Comparison of ENCODE assay signal across 27 mouse cellular contexts in genomic region chr11:68019156-68019555, GRCm38 (mm10). TPM values are rescaled to one million over a fixed set of nuclear protein-coding genes. Genes with fewer than 3 reads are reported as not detected.
A peak's percentile ranks its signal among the peaks of the same experiment; 100 is the strongest.
DNase-seq lines count a peak whose midpoint lies in the region; ATAC-seq and TF ChIP-seq lines count a peak whose summit lies in the region.
"Had no signal": no experiment of that assay in that cellular context is flagged by ENCODE, and none has a peak within 500 bp of the region (broad histone marks: within the 10 kb centered on the region; RNA-seq: fewer than 3 reads in every experiment).

No protein-coding gene starts in this region.

- H3K36me3 ChIP-seq in heart, embryonic 15.5 days = no peaks in the 10 kb centered on the region
- H3K36me3 ChIP-seq in heart, embryonic 11.5 days (ENCODE audit: control insufficient read depth, insufficient read depth, low read length) = no peaks in the 10 kb centered on the region
- H3K36me3 ChIP-seq in lung, postnatal 0 days (ENCODE audit: insufficient read depth, low read length) = no peaks in the 10 kb centered on the region
- H3K36me3 ChIP-seq in midbrain, embryonic 14.5 days (ENCODE audit: control insufficient read depth, insufficient read depth, low read length) = no peaks in the 10 kb centered on the region
- H3K36me3 ChIP-seq: embryonic facial prominence, embryonic 12.5 days; heart, embryonic 10.5 days; intestine, embryonic 15.5 days; lung, embryonic 15.5 days; midbrain, embryonic 12.5 days; neural tube, embryonic 12.5 days had no signal

- H3K4me1 ChIP-seq in heart, embryonic 15.5 days (replicated peaks) = peaks cover 24% of the 10 kb centered on the region
- H3K4me1 ChIP-seq in heart, embryonic 11.5 days (ENCODE audit: control insufficient read depth, insufficient read depth, low read length) = peaks cover 16% of the 10 kb centered on the region
- peaks cover 12% of the 10 kb centered on the region; the same call in 1 of the 2 replicates for H3K4me1 ChIP-seq in lung, postnatal 0 days (ENCODE audit: insufficient read depth, low read depth, low read length)
- no peaks in the 10 kb centered on the region for H3K4me1 ChIP-seq in midbrain, embryonic 14.5 days (ENCODE audit: control insufficient read depth, insufficient read depth, low read length)
- H3K4me1 ChIP-seq: neural tube, embryonic 12.5 days had no signal

- intact Hi-C loops in left cerebral cortex, adult 2 months (cut with DNase I) = no loop called here

- peak; percentile 54 for DNase-seq in lung, postnatal 0 days (ENCODE audit: low spot score)
- DNase-seq in lung, postnatal 10 days = no peak
- DNase-seq in midbrain, embryonic 14.5 days = no peak
- DNase-seq in left cerebral cortex, adult 2 months (ENCODE audit: extremely low spot score in 1 of 2, low spot score in 2 of 2) = no peak
- DNase-seq: adrenal gland, adult 8-10 months; cerebellum, adult 18-20 months; cerebellum, postnatal 14 days; forebrain, postnatal 0 days; gastrocnemius, postnatal 36 days; heart, postnatal 4 days; kidney, adult 8-10 months; kidney, postnatal 4 days; right cerebral cortex, postnatal 14 days; thymus, adult 2 months had no signal

- H3K4me2 ChIP-seq in heart, embryonic 15.5 days = no peak overlapping the region
- no peak overlapping the region for H3K4me2 ChIP-seq in heart, embryonic 11.5 days
- no peak overlapping the region for H3K4me2 ChIP-seq in lung, postnatal 0 days (replicated peaks; ENCODE audit: low read depth, low read length)
- H3K4me2 ChIP-seq in midbrain, embryonic 14.5 days (ENCODE audit: low read length) = no peak overlapping the region
- H3K4me2 ChIP-seq: embryonic facial prominence, embryonic 12.5 days; intestine, embryonic 15.5 days; lung, embryonic 15.5 days; midbrain, embryonic 12.5 days; neural tube, embryonic 12.5 days had no signal

- TF ChIP-seq CTCF in lung, postnatal 0 days (IDR thresholded peaks at IDR 0.05) = no peak
- no peak for TF ChIP-seq CTCF in left cerebral cortex, adult 2 months (IDR thresholded peaks at IDR 0.05)

- H3K4me3 ChIP-seq in heart, embryonic 15.5 days = no peak overlapping the region
- no peak overlapping the region for H3K4me3 ChIP-seq in heart, embryonic 11.5 days (ENCODE audit: low read depth, low read length)
- H3K4me3 ChIP-seq in lung, postnatal 0 days (ENCODE audit: low read depth, low read length) = no peak overlapping the region
- H3K4me3 ChIP-seq in midbrain, embryonic 14.5 days (replicated peaks; ENCODE audit: low read depth, low read length) = no peak overlapping the region
- no peak overlapping the region for H3K4me3 ChIP-seq in left cerebral cortex, adult 2 months
- H3K4me3 ChIP-seq: embryonic facial prominence, embryonic 12.5 days; heart, embryonic 10.5 days; intestine, embryonic 15.5 days; lung, embryonic 15.5 days; midbrain, embryonic 12.5 days; neural tube, embryonic 12.5 days had no signal

- no peak for TF ChIP-seq EP300 in lung, postnatal 0 days (IDR thresholded peaks at IDR 0.05)

- no peak for ATAC-seq in heart, embryonic 15.5 days (replicated peaks; ENCODE audit: insufficient number of reproducible peaks, insufficient read depth, low FRiP score, low read depth)
- ATAC-seq in heart, embryonic 11.5 days (replicated peaks; ENCODE audit: insufficient number of reproducible peaks, low FRiP score, low TSS enrichment) = no peak
- ATAC-seq in lung, postnatal 0 days = no peak
- ATAC-seq in megakaryocyte, adult 5-6 weeks (ENCODE audit: poor library complexity, severe bottlenecking) = peak; percentile 56
- ATAC-seq in midbrain, embryonic 14.5 days (ENCODE audit: low FRiP score, low TSS enrichment) = no peak
- ATAC-seq: activated CD4-positive, CD25-positive, alpha-beta regulatory T cell, adult 4 months; forebrain, postnatal 0 days; hindbrain, embryonic 16.5 days; intestine, embryonic 15.5 days had no signal

- 54% methylated on average over 11 of the region's 11 CpGs for WGBS in heart, embryonic 15.5 days
- 63% methylated on average over 11 of the region's 11 CpGs for WGBS in heart, embryonic 11.5 days (ENCODE audit: insufficient replicate concordance)
- 42% methylated on average over 11 of the region's 11 CpGs for WGBS in lung, postnatal 0 days
- WGBS in midbrain, embryonic 14.5 days = 78% methylated on average over 11 of the region's 11 CpGs

- no peaks in the 10 kb centered on the region for H3K27me3 ChIP-seq in heart, embryonic 15.5 days
- no peaks in the 10 kb centered on the region for H3K27me3 ChIP-seq in heart, embryonic 11.5 days (ENCODE audit: control insufficient read depth, insufficient read depth, low read length)
- H3K27me3 ChIP-seq in lung, postnatal 0 days (replicated peaks; ENCODE audit: insufficient read depth, low read length) = no peaks in the 10 kb centered on the region
- H3K27me3 ChIP-seq in midbrain, embryonic 14.5 days (ENCODE audit: control insufficient read depth, insufficient read depth, low read length) = no peaks in the 10 kb centered on the region
- H3K27me3 ChIP-seq: embryonic facial prominence, embryonic 12.5 days; intestine, embryonic 15.5 days; lung, embryonic 15.5 days; neural tube, embryonic 12.5 days had no signal

- H3K9me3 ChIP-seq in heart, embryonic 15.5 days (replicated peaks) = no peaks in the 10 kb centered on the region
- H3K9me3 ChIP-seq in heart, embryonic 11.5 days (replicated peaks; ENCODE audit: control insufficient read depth, low read length) = no peaks in the 10 kb centered on the region
- no peaks in the 10 kb centered on the region for H3K9me3 ChIP-seq in lung, postnatal 0 days (ENCODE audit: low read length)
- no peaks in the 10 kb centered on the region for H3K9me3 ChIP-seq in midbrain, embryonic 14.5 days (ENCODE audit: control insufficient read depth, low read length)
- H3K9me3 ChIP-seq: embryonic facial prominence, embryonic 12.5 days; heart, embryonic 10.5 days; intestine, embryonic 15.5 days; lung, embryonic 15.5 days; midbrain, embryonic 12.5 days; neural tube, embryonic 12.5 days had no signal

- 0 out of 2 replicates have a peak overlapping the region, but pooled peaks have one; percentile 19 for H3K27ac ChIP-seq in heart, embryonic 15.5 days
- no peak overlapping the region for H3K27ac ChIP-seq in heart, embryonic 11.5 days (ENCODE audit: low read depth, low read length)
- 0 out of 2 replicates have a peak overlapping the region, but pooled peaks have one; percentile 6 for H3K27ac ChIP-seq in lung, postnatal 0 days (ENCODE audit: low read length)
- no peak overlapping the region for H3K27ac ChIP-seq in midbrain, embryonic 14.5 days (replicated peaks; ENCODE audit: low read depth, low read length)
- H3K27ac ChIP-seq in left cerebral cortex, adult 2 months = no peak overlapping the region
- H3K27ac ChIP-seq: embryonic facial prominence, embryonic 12.5 days; heart, embryonic 10.5 days; intestine, embryonic 15.5 days; liver, embryonic 14.5 days; lung, embryonic 15.5 days; midbrain, embryonic 12.5 days; neural tube, embryonic 12.5 days; stomach, postnatal 0 days had no signal

- no peak overlapping the region for H3K9ac ChIP-seq in heart, embryonic 15.5 days
- no peak overlapping the region for H3K9ac ChIP-seq in heart, embryonic 11.5 days (ENCODE audit: low read depth, low read length)
- H3K9ac ChIP-seq in lung, postnatal 0 days (replicated peaks; ENCODE audit: low read depth) = no peak overlapping the region
- no peak overlapping the region for H3K9ac ChIP-seq in midbrain, embryonic 14.5 days (replicated peaks; ENCODE audit: low read length)
- H3K9ac ChIP-seq: embryonic facial prominence, embryonic 12.5 days; forebrain, postnatal 0 days; intestine, embryonic 15.5 days; liver, embryonic 14.5 days; lung, embryonic 15.5 days; midbrain, embryonic 12.5 days; neural tube, embryonic 12.5 days had no signal

RNA-seq across cellular contexts. Expression of gene Stx8, which starts 53.2 kb away (rescaled TPM):
- polyA plus RNA-seq in heart, embryonic 15.5 days (2015; fragmentation: Nextera tagmentation; extraction: Ambion mirVana) = 45.4 and 61.7 TPM in 2 replicates
- polyA plus RNA-seq in heart, embryonic 11.5 days (2014; fragmentation: Nextera tagmentation; extraction: Ambion mirVana) = 59.2 and 60.9 TPM in 2 replicates
- 72.5 and 77.6 TPM in 2 replicates for polyA plus RNA-seq in lung, postnatal 0 days (2015; fragmentation: Nextera tagmentation; extraction: Ambion mirVana)
- total RNA-seq in megakaryocyte, adult 5-6 weeks (2015) = 46.9 and 58.9 TPM in 2 replicates
- total RNA-seq in megakaryocyte, adult 5-6 weeks (2017) = 21.5 and 23.3 TPM in 2 replicates
- polyA plus RNA-seq in midbrain, embryonic 14.5 days (2014; fragmentation: Nextera tagmentation; extraction: Ambion mirVana) = 64.2 and 66.3 TPM in 2 replicates
- total RNA-seq in left cerebral cortex, adult 2 months (2021) = 10 to 100 TPM; 36.4 to 42.7 TPM

RNA-seq across cellular contexts. Expression of gene Cfap52, which starts 53.7 kb away (rescaled TPM):
- 0.28 and 0.42 TPM in 2 replicates for polyA plus RNA-seq in heart, embryonic 15.5 days (2015; fragmentation: Nextera tagmentation; extraction: Ambion mirVana)
- polyA plus RNA-seq in heart, embryonic 11.5 days (2014; fragmentation: Nextera tagmentation; extraction: Ambion mirVana) = 0.57 TPM in 1 of 2 replicates, not detected in the other
- polyA plus RNA-seq in lung, postnatal 0 days (2015; fragmentation: Nextera tagmentation; extraction: Ambion mirVana) = 9.8 and 12.4 TPM in 2 replicates
- total RNA-seq in megakaryocyte, adult 5-6 weeks (2015) = not detected in 2 replicates
- total RNA-seq in megakaryocyte, adult 5-6 weeks (2017) = not detected in 2 replicates
- polyA plus RNA-seq in midbrain, embryonic 14.5 days (2014; fragmentation: Nextera tagmentation; extraction: Ambion mirVana) = 2.0 and 2.2 TPM in 2 replicates
- total RNA-seq in left cerebral cortex, adult 2 months (2021) = 1 to 10 TPM; 7.3 to 7.7 TPM
- total RNA-seq: adrenal gland, adult 8-10 months had no signal
- polyA plus RNA-seq: activated CD4-positive, CD25-positive, alpha-beta regulatory T cell, adult 4 months had no signal

Comparison
In these comparisons a context has a peak if more than half of its experiments do, and no peak if none do; other contexts are left out.
1. H3K27ac ChIP-seq: peak in heart, embryonic 15.5 days (single experiment) and lung, postnatal 0 days (single experiment); none in heart, embryonic 11.5 days (single experiment), midbrain, embryonic 14.5 days (single experiment) and left cerebral cortex, adult 2 months (single experiment).